Mouse (Mus musculus): Measurements from ENCODE around the gene Timm50. TPM values are rescaled to one million over a fixed set of nuclear protein-coding genes. Genes with fewer than 3 reads are reported as not detected.
A peak's percentile ranks its signal among the peaks of the same experiment; 100 is the strongest.

The Timm50 gene
- polyA plus RNA-seq, 1 experiment from 2014 or later = 166 TPM

GRCm38 (mm10) chr7:28294481-28294880 is 17.4 kb downstream of the Timm50 start:
- peak overlapping the region; percentile 55 for H3K4me3 ChIP-seq (replicated peaks)
- peak overlapping the region; percentile 57 for H3K9ac ChIP-seq (replicated peaks)
- 0 out of 2 replicates have a peak, but pooled peaks cover 3% of the 10 kb centered on the region for H3K9me3 ChIP-seq
- H3K27ac ChIP-seq = no peak overlapping the region
- WGBS = 8% methylated on average over 62 of the region's 63 CpGs
- peak; percentile 23; the same call in 1 of the 2 replicates for ATAC-seq (ENCODE audit: insufficient number of reproducible peaks, insufficient read depth, low FRiP score, low TSS enrichment, low read depth)
- H3K27me3 ChIP-seq = peaks cover 99% of the 10 kb centered on the region
- H3K36me3 ChIP-seq = no peaks in the 10 kb centered on the region
- peaks cover 15% of the 10 kb centered on the region for H3K4me1 ChIP-seq (replicated peaks)
- peak overlapping the region; percentile 79 for H3K4me2 ChIP-seq

GRCm38 (mm10) chr7:28290638-28291590 is 21.0 kb downstream of the Timm50 start, which contains the start of gene Selenov:
Gene Selenov (minus strand): TSS chr7:28291186.
- Histone ChIP-seq H3K27me3 (peaks cover 93% of the 10 kb centered on the region), H3K4me3 (replicated peaks) (peak within 1 kb of the TSS; percentile 31), H3K9me3 (no peaks in the 10 kb centered on the region), H3K36me3 (no peaks in the 10 kb centered on the region), H3K27ac (no peak within 1 kb of the TSS), H3K4me2 (peak within 1 kb of the TSS; percentile 53), H3K4me1 (replicated peaks) (peaks cover 15% of the 10 kb centered on the region), H3K9ac (replicated peaks) (peak within 1 kb of the TSS; percentile 40; the same call in 1 of the 2 replicates)
- 2% methylated on average over 52 of the region's 52 CpGs for WGBS
- no peak for ATAC-seq (ENCODE audit: insufficient number of reproducible peaks, insufficient read depth, low FRiP score, low TSS enrichment, low read depth)

DNA sequence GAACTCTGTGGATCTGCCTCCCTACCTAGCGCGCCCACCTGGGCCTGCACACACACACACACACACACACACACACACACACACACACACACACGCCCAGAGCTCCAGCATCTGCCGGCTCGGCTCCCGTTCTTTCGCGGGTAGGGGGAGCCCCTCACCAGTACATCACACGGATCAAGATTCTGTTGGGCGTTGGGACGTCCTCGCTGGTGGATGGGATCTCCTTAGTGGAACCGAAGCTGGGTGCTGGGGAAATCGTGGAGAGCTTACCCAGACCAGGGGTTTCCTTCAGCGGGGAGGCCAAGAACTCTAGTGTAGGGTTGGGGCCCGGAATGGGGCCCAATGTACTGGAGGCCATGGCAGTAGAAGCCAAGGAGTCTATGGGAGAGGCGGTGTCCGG is 21.7 kb downstream of the Timm50 start:
- WGBS = under 1% methylated on average over 15 of the region's 18 CpGs
- H3K36me3 ChIP-seq = no peaks in the 10 kb centered on the region
- H3K9me3 ChIP-seq = no peaks in the 10 kb centered on the region
- peaks cover 85% of the 10 kb centered on the region for H3K27me3 ChIP-seq
- H3K9ac ChIP-seq (replicated peaks) = peak overlapping the region; percentile 40; the same call in 1 of the 2 replicates
- H3K27ac ChIP-seq = no peak overlapping the region
- H3K4me3 ChIP-seq (replicated peaks) = peak overlapping the region; percentile 31
- peaks cover 15% of the 10 kb centered on the region for H3K4me1 ChIP-seq (replicated peaks)
- ATAC-seq (ENCODE audit: insufficient number of reproducible peaks, insufficient read depth, low FRiP score, low TSS enrichment, low read depth) = no peak
- peak overlapping the region; percentile 53 for H3K4me2 ChIP-seq

DNA sequence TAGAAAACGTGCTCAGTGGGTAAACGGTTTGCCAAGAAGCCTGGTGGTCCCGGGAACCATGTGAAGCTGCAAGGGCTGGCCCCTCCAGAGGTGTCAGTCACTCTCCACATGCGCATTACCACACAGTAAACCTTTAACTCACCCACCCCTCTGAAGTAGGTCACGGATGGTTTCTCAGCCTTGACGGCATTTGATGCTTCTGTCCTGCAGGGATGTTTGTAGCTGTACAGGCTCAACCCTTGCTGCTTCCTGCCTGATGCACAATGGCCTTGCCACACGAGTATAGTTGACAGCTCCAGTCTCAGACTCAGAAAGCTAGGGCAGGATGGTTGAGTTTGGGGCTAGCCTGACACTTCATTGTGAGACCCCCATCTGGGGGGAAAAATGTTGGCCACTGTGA is 31.2 kb downstream of the Timm50 start:
- ATAC-seq (ENCODE audit: insufficient number of reproducible peaks, insufficient read depth, low FRiP score, low TSS enrichment, low read depth) = no peak

DNA sequence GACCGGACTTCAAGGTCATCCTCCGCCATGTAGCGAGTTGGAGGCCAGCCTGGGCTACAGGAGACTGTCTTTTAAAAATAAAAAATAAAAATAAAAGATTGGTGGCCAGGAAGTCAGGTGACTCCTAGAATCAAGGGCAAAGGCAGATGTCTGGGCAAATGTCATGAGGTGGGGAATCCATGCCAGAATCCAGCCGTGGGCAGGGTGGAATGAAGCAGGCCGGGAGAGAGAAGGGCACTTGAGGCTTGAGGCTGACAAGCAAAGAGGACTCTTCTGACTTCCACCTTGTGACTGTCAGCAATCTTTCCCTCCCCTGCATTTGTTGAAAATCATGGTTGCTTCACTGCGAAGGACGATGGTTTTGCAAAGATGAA is 33.6 kb downstream of the Timm50 start:
- Histone ChIP-seq H3K36me3 (peaks cover under 1% of the 10 kb centered on the region), H3K4me3 (replicated peaks) (peak overlapping the region; percentile 65), H3K4me2 (peak overlapping the region; percentile 75), H3K27ac (no peak overlapping the region), H3K9ac (replicated peaks) (peak overlapping the region; percentile 86), H3K27me3 (no peaks in the 10 kb centered on the region), H3K9me3 (no peaks in the 10 kb centered on the region), H3K4me1 (replicated peaks) (peaks cover 6% of the 10 kb centered on the region)
- no peak for ATAC-seq (ENCODE audit: insufficient number of reproducible peaks, insufficient read depth, low FRiP score, low TSS enrichment, low read depth)
- WGBS = 86% methylated on average over 7 of the region's 7 CpGs

More for the DNA sequence above, 31.2 kb downstream of the Timm50 start:
- no peak overlapping the region for H3K9ac ChIP-seq (replicated peaks)
- no peaks in the 10 kb centered on the region for H3K36me3 ChIP-seq
- H3K4me2 ChIP-seq = no peak overlapping the region
- H3K4me3 ChIP-seq (replicated peaks) = no peak overlapping the region
- H3K9me3 ChIP-seq = no peaks in the 10 kb centered on the region
- H3K27ac ChIP-seq = no peak overlapping the region
- H3K4me1 ChIP-seq (replicated peaks) = peaks cover 6% of the 10 kb centered on the region
- H3K27me3 ChIP-seq = no peaks in the 10 kb centered on the region
- 74% methylated on average over 7 of the region's 7 CpGs for WGBS

DNA sequence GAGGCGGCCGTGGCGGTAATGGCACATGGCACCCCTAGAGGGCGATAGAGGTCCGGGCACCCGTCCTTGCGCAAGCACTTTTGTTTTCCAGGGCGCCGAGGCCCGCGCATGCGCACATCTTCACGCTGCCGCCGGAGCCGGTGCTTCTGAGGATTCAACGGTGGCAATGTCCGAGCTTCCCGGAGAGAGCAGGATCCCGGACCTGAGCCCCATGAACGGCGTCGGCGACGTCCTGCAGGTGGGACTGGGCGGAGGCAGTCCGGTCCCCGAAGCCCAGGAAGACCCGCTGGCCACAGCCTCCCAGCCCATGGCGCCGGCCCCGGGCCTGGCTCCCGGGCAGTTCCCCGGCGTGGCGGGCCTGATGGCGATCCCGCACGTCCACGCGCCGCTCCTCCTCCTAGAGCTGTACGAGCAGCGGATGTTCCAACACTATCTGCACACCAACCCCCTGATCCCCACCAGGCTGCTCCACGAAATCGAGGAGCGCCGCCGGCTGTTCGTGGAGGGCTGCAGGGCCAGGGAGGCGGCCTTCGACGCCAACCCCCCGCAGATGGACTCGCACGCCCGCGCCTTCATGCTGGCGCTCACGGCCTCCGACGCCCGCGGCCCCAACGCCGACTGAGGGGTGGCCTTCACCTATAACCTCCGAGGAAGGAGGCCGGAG is 34.1 kb downstream of the Timm50 start, which contains the start of gene Eid2b:
TSS of gene Eid2b (plus strand) at position 125 of the 664 bp plus-strand sequence.
- Histone ChIP-seq H3K27me3 (no peaks in the 10 kb centered on the region), H3K36me3 (peaks cover 6% of the 10 kb centered on the region), H3K9me3 (no peaks in the 10 kb centered on the region), H3K4me2 (peak within 1 kb of the TSS; percentile 75), H3K4me1 (replicated peaks) (peaks cover 6% of the 10 kb centered on the region), H3K9ac (replicated peaks) (peak within 1 kb of the TSS; percentile 86), H3K4me3 (replicated peaks) (peak within 1 kb of the TSS; percentile 65), H3K27ac (peak within 1 kb of the TSS; percentile 69)
- WGBS = 3% methylated on average over 68 of the region's 68 CpGs
- no peak; the same call in 1 of the 2 replicates for ATAC-seq (ENCODE audit: insufficient number of reproducible peaks, insufficient read depth, low FRiP score, low TSS enrichment, low read depth)

GRCm38 (mm10) chr7:28277237-28277614 is 34.6 kb downstream of the Timm50 start:
- no peak overlapping the region for H3K27ac ChIP-seq
- no peak for ATAC-seq (ENCODE audit: insufficient number of reproducible peaks, insufficient read depth, low FRiP score, low TSS enrichment, low read depth)
- peaks cover 6% of the 10 kb centered on the region for H3K4me1 ChIP-seq (replicated peaks)
- no peak overlapping the region for H3K4me2 ChIP-seq
- H3K27me3 ChIP-seq = no peaks in the 10 kb centered on the region
- peak overlapping the region; percentile 65; the same call in 1 of the 2 replicates for H3K4me3 ChIP-seq (replicated peaks)
- whole genome bisulfite sequencing = 61% methylated on average over 8 of the region's 8 CpGs
- no peak overlapping the region for H3K9ac ChIP-seq (replicated peaks)
- H3K9me3 ChIP-seq = no peaks in the 10 kb centered on the region
- H3K36me3 ChIP-seq = peaks cover 11% of the 10 kb centered on the region

GRCm38 (mm10) chr7:28271761-28272160 is 40.1 kb downstream of the Timm50 start:
- no peak for ATAC-seq (ENCODE audit: insufficient number of reproducible peaks, insufficient read depth, low FRiP score, low TSS enrichment, low read depth)
- Histone ChIP-seq H3K27me3 (no peaks in the 10 kb centered on the region), H3K4me2 (no peak overlapping the region), H3K4me3 (replicated peaks) (no peak overlapping the region), H3K36me3 (peaks cover 35% of the 10 kb centered on the region), H3K9ac (replicated peaks) (no peak overlapping the region), H3K4me1 (replicated peaks) (peaks cover 7% of the 10 kb centered on the region; the same call in 1 of the 2 replicates), H3K9me3 (peaks cover 11% of the 10 kb centered on the region; the same call in 1 of the 2 replicates), H3K27ac (no peak overlapping the region)
- 72% methylated on average over 3 of the region's 3 CpGs for WGBS

DNA sequence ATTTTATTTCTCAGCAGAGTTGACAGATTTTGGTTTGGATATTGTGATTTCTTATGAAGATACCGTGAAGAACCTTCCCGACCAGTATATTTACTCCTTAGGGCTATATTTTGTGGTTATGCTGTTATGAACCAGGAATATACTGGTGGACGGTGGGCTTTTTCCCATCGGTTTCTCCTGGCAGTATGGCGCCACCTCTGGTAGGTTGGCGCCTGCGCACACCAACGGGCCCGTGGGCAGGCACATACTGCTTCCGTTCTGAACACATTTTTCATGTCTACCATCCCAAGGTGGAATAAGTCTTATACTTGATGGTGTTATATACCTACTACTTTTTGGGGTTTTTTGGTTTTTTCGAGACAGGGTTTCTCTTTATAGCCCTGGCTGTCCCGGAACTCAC is 42.5 kb downstream of the Timm50 start:
- Histone ChIP-seq H3K9me3 (peaks cover 11% of the 10 kb centered on the region; the same call in 1 of the 2 replicates), H3K27me3 (no peaks in the 10 kb centered on the region), H3K9ac (replicated peaks) (no peak overlapping the region), H3K36me3 (peaks cover 35% of the 10 kb centered on the region), H3K4me1 (replicated peaks) (peaks cover 7% of the 10 kb centered on the region; the same call in 1 of the 2 replicates), H3K27ac (no peak overlapping the region), H3K4me3 (replicated peaks) (no peak overlapping the region), H3K4me2 (no peak overlapping the region)
- 93% methylated on average over 12 of the region's 12 CpGs for WGBS
- no peak for ATAC-seq (ENCODE audit: insufficient number of reproducible peaks, insufficient read depth, low FRiP score, low TSS enrichment, low read depth)

- Histone ChIP-seq H3K27ac (peak overlapping the region; percentile 92), H3K9ac (replicated peaks) (peak overlapping the region; percentile 97), H3K4me3 (replicated peaks) (peak overlapping the region; percentile 92), H3K36me3 (peaks cover 35% of the 10 kb centered on the region), H3K27me3 (no peaks in the 10 kb centered on the region), H3K4me1 (replicated peaks) (peaks cover 7% of the 10 kb centered on the region; the same call in 1 of the 2 replicates), H3K9me3 (peaks cover 11% of the 10 kb centered on the region; the same call in 1 of the 2 replicates), H3K4me2 (peak overlapping the region; percentile 79)
- WGBS = 32% methylated on average over 16 of the region's 16 CpGs
- ATAC-seq (ENCODE audit: insufficient number of reproducible peaks, insufficient read depth, low FRiP score, low TSS enrichment, low read depth) = no peak
These were observed 43.3 kb downstream of the Timm50 start for GRCm38 (mm10) chr7:28268576-28268975.
